Mouse (Mus musculus): Measurements from ENCODE around the gene Nav2.

DNA sequence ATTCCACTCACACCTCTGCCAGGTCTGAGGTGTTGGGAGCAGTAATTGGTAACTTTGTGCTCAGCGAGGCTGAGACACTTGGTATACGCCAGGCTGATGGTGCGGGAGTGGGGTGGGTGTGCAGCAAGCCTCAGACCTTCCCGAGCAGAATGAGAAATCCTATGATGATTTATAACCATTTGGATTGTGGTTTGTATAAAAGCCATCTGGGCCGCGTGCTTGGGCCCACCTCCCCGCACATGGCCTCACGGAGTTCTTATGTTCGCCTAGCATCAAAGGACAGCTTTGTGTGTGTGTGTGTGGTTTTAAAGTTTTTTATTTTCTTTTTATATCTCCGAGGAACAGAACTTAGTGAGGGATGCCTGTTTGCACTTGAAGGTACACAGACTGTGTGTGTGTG lies 474.4 kb downstream of the Nav2 start:
- TF ChIP-seq CTCF (conservative IDR thresholded peaks at IDR 0.05; ENCODE audit: low read length) (no peak), POU5F1 (IDR thresholded peaks at IDR 0.05; ENCODE audit: borderline replicate concordance, low read length) (no peak), NANOG (IDR thresholded peaks at IDR 0.05; ENCODE audit: borderline replicate concordance, low read length) (no peak)

All from E14TG2a.4 (cell line).